Mouse (Mus musculus) E14TG2a.4 (cell line): ENCODE data around the gene Ankzf1.

Experiments
- CTCF ChIP-seq: conservative IDR thresholded peaks from 2 replicates; pipeline ENCODE4 v1.5.1; 2014; ENCODE audit warnings: low read length
- NANOG ChIP-seq: IDR thresholded peaks from 2 replicates; pipeline ENCODE4 v1.6.1; 2014; ENCODE audit warnings: borderline replicate concordance, low read length, mixed read lengths
- POU5F1 ChIP-seq: IDR thresholded peaks from 2 replicates; pipeline ENCODE4 v1.6.1; 2014; ENCODE audit warnings: low read length, borderline replicate concordance

- TF ChIP-seq CTCF (no peak), POU5F1 (no peak), NANOG (no peak)
These were observed 1.4 kb upstream of the Ankzf1 start for GRCm38 (mm10) chr1:75190577-75190976.
